Mouse (Mus musculus) ES-E14 (cell line): ENCODE data around the gene Rhbg. TPM values are rescaled to one million over a fixed set of nuclear protein-coding genes. Genes with fewer than 3 reads are reported as not detected.

Source experiments
- DNase-seq: peaks from one replicate; pipeline ENCODE4 v3.0.0-alpha.2; 2013; ENCODE audit warnings: low read depth, low spot score
- H3K27ac ChIP-seq: 2 replicates; pipeline ENCODE4 v1.5.1; 2012; ENCODE audit warnings: low read depth, mild to moderate bottlenecking, low read length, moderate library complexity, mixed read lengths; ENCODE audit not compliant: poor library complexity, insufficient read depth, severe bottlenecking
- H3K36me3 ChIP-seq: 2 replicates; pipeline ENCODE4 v1.6.1; 2012; ENCODE audit warnings: mild to moderate bottlenecking, low read length, moderate library complexity, mixed read lengths; ENCODE audit not compliant: control insufficient read depth, poor library complexity, insufficient read depth, severe bottlenecking
- H3K4me1 ChIP-seq, 2 experiments: fragments of 150-350 bp in 1 of 2; sonication (generic) in 1 of 2; 2 replicates each; pipeline ENCODE4 v1.6.1; 2012; ENCODE audit warnings: low read length in 2 of 2, mild to moderate bottlenecking in 1 of 2, mixed read lengths in 1 of 2; ENCODE audit not compliant: control insufficient read depth in 2 of 2, insufficient read depth in 2 of 2, poor library complexity in 1 of 2
- H3K4me3 ChIP-seq, 2 experiments: fragments of 150-350 bp in 1 of 2; sonication (generic) in 1 of 2; 2 replicates each; pipeline ENCODE4 v1.5.1; 2012; ENCODE audit warnings: low read length in 2 of 2, low read depth in 1 of 2, mild to moderate bottlenecking in 1 of 2, mixed read lengths in 1 of 2; ENCODE audit not compliant: insufficient read depth in 1 of 2, poor library complexity in 1 of 2, severe bottlenecking in 1 of 2
- H3K9ac ChIP-seq: 2 replicates; pipeline ENCODE4 v1.6.1; 2012; ENCODE audit warnings: low read depth, mild to moderate bottlenecking, low read length, mixed read lengths; ENCODE audit not compliant: poor library complexity, insufficient read depth, severe bottlenecking
- H3K9me3 ChIP-seq: fragments of 150-350 bp; sonication (generic); 2 replicates; pipeline ENCODE4 v1.6.1; 2012; ENCODE audit warnings: low read depth, mild to moderate bottlenecking, low read length; ENCODE audit not compliant: control insufficient read depth, insufficient read depth
- CHD2 ChIP-seq: IDR thresholded peaks from 2 replicates; pipeline ENCODE4 v1.6.1; 2014; ENCODE audit warnings: mild to moderate bottlenecking, low read depth, low read length, inconsistent platforms
- HCFC1 ChIP-seq: IDR thresholded peaks from 2 replicates; pipeline ENCODE4 v1.6.1; 2012; ENCODE audit warnings: low read length, inconsistent platforms, borderline replicate concordance; ENCODE audit not compliant: insufficient read depth
- MAFK ChIP-seq: IDR thresholded peaks from 2 replicates; pipeline ENCODE4 v1.6.1; 2014; ENCODE audit warnings: mild to moderate bottlenecking, low read depth, low read length, inconsistent platforms; ENCODE audit not compliant: insufficient read depth
- ZC3H11A ChIP-seq: IDR thresholded peaks from 2 replicates; pipeline ENCODE4 v1.6.1; 2012; ENCODE audit warnings: low read depth, mild to moderate bottlenecking, inconsistent platforms, low read length, borderline replicate concordance
- ZNF384 ChIP-seq: IDR thresholded peaks from 2 replicates; pipeline ENCODE4 v1.6.1; 2012; ENCODE audit warnings: low read depth, low read length, inconsistent platforms
- in situ Hi-C, 2 experiments: fragments of 600-800 bp; cut with MboI; formaldehyde crosslinking; loops; one replicate each; pipeline ENCODE4 v1.15.1; 2025; ENCODE audit warnings: low sequenced_read_pairs in 2 of 2, inconsistent platforms in 1 of 2; ENCODE audit not compliant: unreplicated experiment in 2 of 2
- total RNA-seq: library from RNA; depleted of rRNA; stranded (reverse); fragments of 300-350 nt; gene quantifications from 2 replicates; pipeline ENCODE4 v1.2.3, GENCODE M21; 2012

Gene Rhbg
- total RNA-seq, 1 experiment = 3.4 TPM

GRCm38 (mm10) chr3:88252739-88253138 is 1.8 kb downstream of the Rhbg start:
- Histone ChIP-seq H3K4me1 (peaks cover 4 to 8% of the 10 kb centered on the region in 2 experiments; a peak in 2 of 4 replicates), H3K27ac (no peak overlapping the region), H3K9ac (no peak overlapping the region), H3K9me3 (no peaks in the 10 kb centered on the region), H3K36me3 (no peaks in the 10 kb centered on the region), H3K4me3 (no peak overlapping the region)
- in situ Hi-C loops = no loop called here
- no peak for DNase-seq
- TF ChIP-seq HCFC1 (no peak), CHD2 (no peak), ZNF384 (no peak), MAFK (no peak), ZC3H11A (no peak)

GRCm38 (mm10) chr3:88248406-88248805 is 6.1 kb downstream of the Rhbg start:
- Histone ChIP-seq H3K9ac (no peak overlapping the region), H3K4me1 (peaks cover 4 to 11% of the 10 kb centered on the region in 2 experiments; a peak in 2 of 4 replicates), H3K4me3 (no peak overlapping the region), H3K36me3 (no peaks in the 10 kb centered on the region), H3K9me3 (no peaks in the 10 kb centered on the region), H3K27ac (no peak overlapping the region)
- TF ChIP-seq ZNF384 (no peak), MAFK (no peak), CHD2 (no peak), ZC3H11A (no peak), HCFC1 (no peak)
- DNase-seq = no peak
- in situ Hi-C loops = loop anchor here in 1 of 2 experiments (10.0 kb wide), 1 partner anchor 54 kb away; no protein-coding TSS in a partner anchor

GRCm38 (mm10) chr3:88247666-88248065 is 6.8 kb downstream of the Rhbg start:
- Histone ChIP-seq H3K4me3 (0 out of 4 replicates have a peak overlapping the region, but pooled peaks of 1 of the 2 experiments have one; percentile 17), H3K36me3 (no peaks in the 10 kb centered on the region), H3K4me1 (peaks cover 4 to 11% of the 10 kb centered on the region in 2 experiments; a peak in 2 of 4 replicates), H3K27ac (no peak overlapping the region), H3K9me3 (no peaks in the 10 kb centered on the region), H3K9ac (no peak overlapping the region)
- TF ChIP-seq MAFK = no peak
- no peak for TF ChIP-seq ZC3H11A
- no peak for TF ChIP-seq ZNF384
- TF ChIP-seq HCFC1 = no peak
- no peak for TF ChIP-seq CHD2
- DNase-seq = no peak
- in situ Hi-C loops = loop anchor here in 1 of 2 experiments (10.0 kb wide), 1 partner anchor 53 kb away; no protein-coding TSS in a partner anchor

GRCm38 (mm10) chr3:88245811-88246210 is 8.7 kb downstream of the Rhbg start:
- H3K9ac ChIP-seq = no peak overlapping the region
- no peak overlapping the region for H3K27ac ChIP-seq
- in situ Hi-C loops = loop anchor here in 1 of 2 experiments (10.0 kb wide), 1 partner anchor 51 kb away; no protein-coding TSS in a partner anchor
- DNase-seq = peak; percentile 75
- peaks cover 4 to 11% of the 10 kb centered on the region in 2 experiments; a peak in 2 of 4 replicates for H3K4me1 ChIP-seq
- H3K36me3 ChIP-seq = no peaks in the 10 kb centered on the region
- no peak overlapping the region for H3K4me3 ChIP-seq
- TF ChIP-seq CHD2 = no peak
- no peak for TF ChIP-seq ZNF384
- no peak for TF ChIP-seq HCFC1
- no peak for TF ChIP-seq ZC3H11A
- TF ChIP-seq MAFK = no peak
- H3K9me3 ChIP-seq = no peaks in the 10 kb centered on the region
